In genomic region chr1:152903591-152904135, GRCm38 (mm10) we compare ENCODE assay signal across 8 mouse cellular contexts. TPM values are rescaled to one million over a fixed set of nuclear protein-coding genes. Genes with fewer than 3 reads are reported as not detected.
DNase-seq lines count a peak whose midpoint lies in the region; ATAC-seq and TF ChIP-seq lines count a peak whose summit lies in the region.

No protein-coding gene starts in this region.

- peak overlapping the region; percentile 98 for H3K27ac ChIP-seq in kidney, embryonic 14.5 days (ENCODE audit: low read depth, low read length)
- H3K27ac ChIP-seq in liver, embryonic 14.5 days, result peak overlapping the region; percentile 84
- peak overlapping the region; percentile 99 for H3K27ac ChIP-seq in small intestine, adult 2 months (ENCODE audit: insufficient read depth, low read depth, low read length)

- no peaks in the 10 kb centered on the region for H3K27me3 ChIP-seq in kidney, embryonic 14.5 days (ENCODE audit: control insufficient read depth, insufficient read depth, low read length)
- no peaks in the 10 kb centered on the region for H3K27me3 ChIP-seq in liver, embryonic 14.5 days (ENCODE audit: control insufficient read depth, insufficient read depth, low read length)
- no peaks in the 10 kb centered on the region for H3K27me3 ChIP-seq in small intestine, adult 2 months (ENCODE audit: control insufficient read depth, insufficient read depth, low read length)

- ATAC-seq in kidney, embryonic 14.5 days (ENCODE audit: low FRiP score, low TSS enrichment), result peak; percentile 18; the same call in 1 of the 2 replicates
- ATAC-seq in liver, embryonic 14.5 days (ENCODE audit: insufficient read depth), result no peak

- TF ChIP-seq CTCF in liver, embryonic 14.5 days (IDR thresholded peaks at IDR 0.05; ENCODE audit: low read depth), result no peak
- TF ChIP-seq CTCF in small intestine, adult 2 months (IDR thresholded peaks at IDR 0.05; ENCODE audit: extremely low read depth, insufficient read length, insufficient replicate concordance, low read depth, low read length), result no peak

- H3K4me3 ChIP-seq in kidney, embryonic 14.5 days (ENCODE audit: low read length), result peak overlapping the region; percentile 96
- peak overlapping the region; percentile 83 to 84 for H3K4me3 ChIP-seq in liver, embryonic 14.5 days (ENCODE audit: insufficient read depth in 1 of 2, low read depth in 2 of 2, low read length in 2 of 2)
- H3K4me3 ChIP-seq in small intestine, adult 2 months (ENCODE audit: low read depth, low read length), result peak overlapping the region; percentile 96

- H3K4me1 ChIP-seq in kidney, embryonic 14.5 days (ENCODE audit: control insufficient read depth, insufficient read depth, low read length), result peaks cover 11% of the 10 kb centered on the region
- peaks cover 4 to 14% of the 10 kb centered on the region in 2 experiments; a peak in 3 of 4 replicates for H3K4me1 ChIP-seq in liver, embryonic 14.5 days (replicated peaks; ENCODE audit: control insufficient read depth in 2 of 2, insufficient read depth in 2 of 2, low read length in 1 of 2)
- no peaks in the 10 kb centered on the region for H3K4me1 ChIP-seq in small intestine, adult 2 months (ENCODE audit: control insufficient read depth, insufficient read depth, insufficient read length, low read length)

- no peak for TF ChIP-seq POLR2A in small intestine, adult 2 months (IDR thresholded peaks at IDR 0.05; ENCODE audit: low read depth, low read length)

- TF ChIP-seq EP300 in liver, embryonic 14.5 days (IDR thresholded peaks at IDR 0.05; ENCODE audit: low read depth), result no peak

- H3K36me3 ChIP-seq in kidney, embryonic 14.5 days (ENCODE audit: control insufficient read depth, insufficient read depth, low read length), result no peaks in the 10 kb centered on the region
- no peaks in the 10 kb centered on the region; the same call in 1 of the 2 replicates for H3K36me3 ChIP-seq in liver, embryonic 14.5 days (replicated peaks; ENCODE audit: control insufficient read depth, insufficient read depth, low read depth)
- peaks cover 3% of the 10 kb centered on the region; the same call in 1 of the 2 replicates for H3K36me3 ChIP-seq in small intestine, adult 2 months (ENCODE audit: control insufficient read depth, insufficient read depth, low read length)

- H3K4me2 ChIP-seq in kidney, embryonic 14.5 days (replicated peaks; ENCODE audit: low read depth, low read length), result peak overlapping the region; percentile 73
- peak overlapping the region; percentile 100 for H3K4me2 ChIP-seq in liver, embryonic 14.5 days (ENCODE audit: low read depth)

- under 1% methylated on average over 36 of the region's 36 CpGs for WGBS in kidney, embryonic 14.5 days
- WGBS in liver, embryonic 14.5 days (ENCODE audit: insufficient replicate concordance), result under 1% methylated on average over 36 of the region's 36 CpGs
- 1% methylated on average over 36 of the region's 36 CpGs for WGBS in small intestine, adult 2 months

- DNase-seq in kidney, adult 8-10 months, result no peak
- DNase-seq in CD4-positive, CD25-positive, alpha-beta regulatory T cell, adult 2 months (ENCODE audit: low read depth, low spot score), result peak; percentile 77
- peak; percentile 12 for DNase-seq in brain, embryonic 18.5 days (ENCODE audit: low read depth, low spot score)
- DNase-seq in gastrocnemius, postnatal 4 days (ENCODE audit: low spot score in 2 of 2), result peak; percentile 19 to 47
- peak; percentile 3 to 30 (median 5) for DNase-seq in liver, embryonic 14.5 days (ENCODE audit: low read depth in 3 of 3, low spot score in 3 of 3)
- no peak for DNase-seq in cerebellum, postnatal 10 days

- H3K9ac ChIP-seq in kidney, embryonic 14.5 days (ENCODE audit: low read depth, low read length), result peak overlapping the region; percentile 56
- H3K9ac ChIP-seq in liver, embryonic 14.5 days (replicated peaks), result peak overlapping the region; percentile 84

- H3K9me3 ChIP-seq in kidney, embryonic 14.5 days (ENCODE audit: control insufficient read depth, low read length), result no peaks in the 10 kb centered on the region
- no peaks in the 10 kb centered on the region for H3K9me3 ChIP-seq in liver, embryonic 14.5 days (ENCODE audit: control insufficient read depth, low read length)

RNA-seq across cellular contexts. Expression of gene Smg7, which starts 1.2 kb away (rescaled TPM):
- polyA plus RNA-seq in kidney, embryonic 14.5 days (2014; fragmentation: Nextera tagmentation; extraction: Ambion mirVana), result 27.9 and 43.1 TPM in 2 replicates
- 10 to 100 TPM; 43.2 to 54.7 TPM for total RNA-seq in gastrocnemius, postnatal 4 days (2021)
- 9.4 and 10.9 TPM in 2 replicates for polyA plus RNA-seq in liver, embryonic 14.5 days (2012; rRNA removed)
- 9.2 and 10.4 TPM in 2 replicates for polyA plus RNA-seq in liver, embryonic 14.5 days (2014; fragmentation: Nextera tagmentation; extraction: Ambion mirVana)
- polyA plus RNA-seq in small intestine, adult 2 months (2012; rRNA removed), result 11.1 and 23.5 TPM in 2 replicates

RNA-seq across cellular contexts. Expression of gene Nmnat2, which starts 51.1 kb away (rescaled TPM):
- 0.79 and 0.93 TPM in 2 replicates for polyA plus RNA-seq in kidney, embryonic 14.5 days (2014; fragmentation: Nextera tagmentation; extraction: Ambion mirVana)
- 1 to 10 TPM; 2.0 to 3.4 TPM for total RNA-seq in gastrocnemius, postnatal 4 days (2021)
- 0.02 and 0.05 TPM in 2 replicates for polyA plus RNA-seq in liver, embryonic 14.5 days (2012; rRNA removed)
- 0.09 TPM in 1 of 2 replicates, not detected in the other for polyA plus RNA-seq in liver, embryonic 14.5 days (2014; fragmentation: Nextera tagmentation; extraction: Ambion mirVana)
- 0.35 and 0.81 TPM in 2 replicates for polyA plus RNA-seq in small intestine, adult 2 months (2012; rRNA removed)

Comparison
In these comparisons a context has a peak if more than half of its experiments do, and no peak if none do; other contexts are left out.
1. DNase-seq: peak in CD4-positive, CD25-positive, alpha-beta regulatory T cell, adult 2 months (single experiment), brain, embryonic 18.5 days (single experiment), gastrocnemius, postnatal 4 days (2 of 2) and liver, embryonic 14.5 days (3 of 3); none in kidney, adult 8-10 months (0 of 2) and cerebellum, postnatal 10 days (0 of 2).
2. Peak in every context shown above with its lines, with median percentiles within 50 percentile points of each other: H3K27ac ChIP-seq and H3K4me3 ChIP-seq.